Mouse (Mus musculus) heart, embryonic 14.5 days (tissue): ENCODE data around the gene Traf1. TPM values are rescaled to one million over a fixed set of nuclear protein-coding genes. Genes with fewer than 3 reads are reported as not detected.

Experiments used
- ATAC-seq: fragments of 200-750 bp; cut with Nextera tagmentation; 2 replicates; pipeline ENCODE4 v1.8.0; 2017; ENCODE audit warnings: low read depth, moderate TSS enrichment; ENCODE audit not compliant: insufficient number of reproducible peaks, insufficient read depth, low FRiP score
- H3K27ac ChIP-seq, 2 experiments: fragments of 200-500 bp in 1 of 2; fragments of 300-500 bp in 1 of 2; sonication (generic) in 1 of 2; replicated peaks in 1 of 2; 2 replicates each; pipeline ENCODE4 v1.5.1; 2012 to 2014; ENCODE audit warnings: low read depth in 2 of 2, low read length in 2 of 2, control low read depth in 1 of 2, mild to moderate bottlenecking in 1 of 2, mixed read lengths in 1 of 2; ENCODE audit not compliant: control insufficient read depth in 1 of 2, insufficient read depth in 1 of 2
- H3K27me3 ChIP-seq: fragments of 300-500 bp; sonication (generic); 2 replicates; pipeline ENCODE4 v1.6.1; 2014; ENCODE audit warnings: mild to moderate bottlenecking, low read length, control low read depth; ENCODE audit not compliant: control insufficient read depth, insufficient read depth
- H3K36me3 ChIP-seq: fragments of 300-500 bp; sonication (generic); 2 replicates; pipeline ENCODE4 v1.6.1; 2014; ENCODE audit warnings: mild to moderate bottlenecking, control low read depth, low read length, mixed read lengths; ENCODE audit not compliant: control insufficient read depth, insufficient read depth
- H3K4me1 ChIP-seq, 2 experiments: fragments of 200-500 bp in 1 of 2; fragments of 300-500 bp in 1 of 2; sonication (generic) in 1 of 2; 2 replicates each; pipeline ENCODE4 v1.6.1; 2012 to 2014; ENCODE audit warnings: low read length in 2 of 2, control low read depth in 1 of 2, mixed read lengths in 1 of 2; ENCODE audit not compliant: control insufficient read depth in 2 of 2, insufficient read depth in 2 of 2
- H3K4me2 ChIP-seq: fragments of 300-500 bp; sonication (generic); 2 replicates; pipeline ENCODE4 v1.6.1; 2014; ENCODE audit warnings: mild to moderate bottlenecking, low read length
- H3K4me3 ChIP-seq, 2 experiments: fragments of 200-500 bp in 1 of 2; fragments of 300-500 bp in 1 of 2; sonication (generic) in 1 of 2; 2 replicates each; pipeline ENCODE4 v1.5.1; 2012 to 2014; ENCODE audit warnings: low read length in 2 of 2, mild to moderate bottlenecking in 2 of 2, control low read depth in 1 of 2, low read depth in 1 of 2, moderate library complexity in 1 of 2; ENCODE audit not compliant: control insufficient read depth in 1 of 2, insufficient read depth in 1 of 2
- H3K9ac ChIP-seq: fragments of 300-500 bp; sonication (generic); 2 replicates; pipeline ENCODE4 v1.6.1; 2014; ENCODE audit warnings: mild to moderate bottlenecking, low read length
- H3K9me3 ChIP-seq: fragments of 300-500 bp; sonication (generic); 2 replicates; pipeline ENCODE4 v1.6.1; 2016; ENCODE audit warnings: low read length, control low read depth; ENCODE audit not compliant: control insufficient read depth
- WGBS: fragments of 180-500 bp; shearing (Covaris S2); extraction: QIAGEN DNeasy Blood & Tissue Kit; methylation state at CpG from one replicate; pipeline ENCODE4 v1.1.7; 2014; 5-methylcytosine and 5-hydroxymethylcytosine counted together
- polyA plus RNA-seq: library from polyadenylated mRNA; unstranded; fragments of >200 nt; fragmentation: Nextera tagmentation; extraction: Ambion mirVana; gene quantifications from 2 replicates; pipeline ENCODE4 v1.2.1, GENCODE M21; 2014

Traf1 gene
- polyA plus RNA-seq, 1 experiment from 2014 or later, result 2.0 TPM

- Histone ChIP-seq H3K36me3 (no peaks in the 10 kb centered on the region), H3K4me1 (peaks cover 0 to 10% of the 10 kb centered on the region in 2 experiments), H3K27ac (no peak overlapping the region), H3K27me3 (no peaks in the 10 kb centered on the region), H3K4me2 (peak overlapping the region; percentile 3; the same call in 1 of the 2 replicates), H3K9me3 (no peaks in the 10 kb centered on the region), H3K4me3 (no peak overlapping the region), H3K9ac (no peak overlapping the region)
- ATAC-seq, result no peak; the same call in 1 of the 2 replicates
- WGBS, result 42% methylated on average over 9 of the region's 9 CpGs
These were observed 3.7 kb upstream of the Traf1 start for GRCm38 (mm10) chr2:34965293-34965692.

- no peak for ATAC-seq
- Histone ChIP-seq H3K27me3 (no peaks in the 10 kb centered on the region), H3K9ac (no peak overlapping the region), H3K4me3 (no peak overlapping the region), H3K27ac (no peak overlapping the region), H3K9me3 (no peaks in the 10 kb centered on the region), H3K36me3 (no peaks in the 10 kb centered on the region), H3K4me2 (no peak overlapping the region), H3K4me1 (peaks cover 0 to 10% of the 10 kb centered on the region in 2 experiments)
- 80% methylated on average over 9 of the region's 9 CpGs for WGBS
These were observed 3.1 kb upstream of the Traf1 start for GRCm38 (mm10) chr2:34964651-34965050.

DNA sequence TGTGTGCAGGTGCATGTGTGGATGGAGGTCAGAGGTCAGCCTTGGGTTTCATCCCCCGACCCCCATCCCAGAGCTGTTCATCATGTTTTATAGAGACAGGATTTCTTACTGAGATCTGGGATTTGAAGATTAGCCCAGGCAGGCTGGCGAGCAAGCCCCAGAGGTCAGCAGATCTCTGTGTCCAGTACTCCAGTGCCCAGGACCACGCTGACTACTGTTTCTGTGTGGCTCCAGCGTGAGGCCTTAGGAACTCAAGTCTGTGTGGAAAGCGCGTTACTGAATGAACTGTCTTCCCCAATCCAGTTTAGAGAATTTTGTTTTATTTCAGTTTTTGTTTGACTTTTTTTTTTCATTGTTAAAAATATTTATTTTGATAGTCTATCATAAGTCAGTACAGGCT is 2.7 kb upstream of the Traf1 start:
- WGBS, result 91% methylated on average over 6 of the region's 6 CpGs
- H3K27me3 ChIP-seq, result no peaks in the 10 kb centered on the region
- ATAC-seq, result no peak
- no peak overlapping the region for H3K4me2 ChIP-seq
- no peak overlapping the region for H3K9ac ChIP-seq
- H3K4me1 ChIP-seq, result peaks cover 0 to 10% of the 10 kb centered on the region in 2 experiments
- H3K4me3 ChIP-seq, result no peak overlapping the region
- H3K36me3 ChIP-seq, result no peaks in the 10 kb centered on the region
- no peaks in the 10 kb centered on the region for H3K9me3 ChIP-seq
- H3K27ac ChIP-seq, result no peak overlapping the region

GRCm38 (mm10) chr2:34963371-34963956 is 1.9 kb upstream of the Traf1 start:
- 76% methylated on average over 13 of the region's 13 CpGs for WGBS
- peaks cover 0 to 10% of the 10 kb centered on the region in 2 experiments for H3K4me1 ChIP-seq
- H3K27ac ChIP-seq, result no peak overlapping the region
- ATAC-seq, result no peak
- no peaks in the 10 kb centered on the region for H3K27me3 ChIP-seq
- H3K36me3 ChIP-seq, result no peaks in the 10 kb centered on the region
- no peaks in the 10 kb centered on the region for H3K9me3 ChIP-seq
- no peak overlapping the region for H3K4me2 ChIP-seq
- no peak overlapping the region for H3K4me3 ChIP-seq
- H3K9ac ChIP-seq, result no peak overlapping the region

- Histone ChIP-seq H3K9me3 (no peaks in the 10 kb centered on the region), H3K27ac (no peak overlapping the region), H3K4me3 (no peak overlapping the region), H3K4me2 (0 out of 2 replicates have a peak overlapping the region, but pooled peaks have one; percentile 6), H3K27me3 (no peaks in the 10 kb centered on the region), H3K36me3 (no peaks in the 10 kb centered on the region), H3K4me1 (peaks cover 0 to 10% of the 10 kb centered on the region in 2 experiments), H3K9ac (no peak overlapping the region)
- no peak for ATAC-seq
- WGBS, result 67% methylated on average over 9 of the region's 9 CpGs
These were observed 1.3 kb upstream of the Traf1 start for GRCm38 (mm10) chr2:34962893-34963292.

GRCm38 (mm10) chr2:34962211-34962610 is 639 bp upstream of the Traf1 start:
- peaks cover 0 to 10% of the 10 kb centered on the region in 2 experiments for H3K4me1 ChIP-seq
- no peak overlapping the region for H3K9ac ChIP-seq
- H3K27ac ChIP-seq, result no peak overlapping the region
- no peaks in the 10 kb centered on the region for H3K36me3 ChIP-seq
- H3K4me3 ChIP-seq, result no peak overlapping the region
- H3K4me2 ChIP-seq, result no peak overlapping the region
- no peaks in the 10 kb centered on the region for H3K9me3 ChIP-seq
- no peak for ATAC-seq
- WGBS, result 61% methylated on average over 2 of the region's 2 CpGs
- H3K27me3 ChIP-seq, result no peaks in the 10 kb centered on the region

DNA sequence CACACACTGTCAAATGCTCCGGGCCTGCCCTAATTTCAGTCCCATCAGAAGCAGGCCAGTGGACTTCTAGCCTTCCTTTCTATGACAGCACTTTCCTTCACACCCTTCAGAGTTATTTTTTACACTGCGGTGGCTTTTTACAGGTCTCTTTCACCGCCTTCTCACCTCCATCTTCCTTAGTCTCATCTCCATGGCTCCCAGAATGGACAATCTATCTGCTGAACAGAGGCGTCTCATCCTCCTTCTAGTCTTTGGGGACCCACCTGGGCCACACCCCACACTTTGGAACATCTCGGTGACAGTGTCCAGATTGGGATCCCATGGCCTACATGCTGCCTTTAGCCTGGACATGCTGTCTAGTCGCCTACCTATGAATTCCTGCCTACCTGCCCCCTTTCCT is 606 bp downstream of the Traf1 start:
- Histone ChIP-seq H3K9me3 (no peaks in the 10 kb centered on the region), H3K27me3 (no peaks in the 10 kb centered on the region), H3K4me2 (peak overlapping the region; percentile 68), H3K4me1 (peaks cover 0 to 10% of the 10 kb centered on the region in 2 experiments), H3K4me3 (peak overlapping the region; percentile 17 to 28), H3K27ac (no peak overlapping the region), H3K9ac (peak overlapping the region; percentile 65), H3K36me3 (no peaks in the 10 kb centered on the region)
- no peak for ATAC-seq
- 60% methylated on average over 6 of the region's 6 CpGs for WGBS

DNA sequence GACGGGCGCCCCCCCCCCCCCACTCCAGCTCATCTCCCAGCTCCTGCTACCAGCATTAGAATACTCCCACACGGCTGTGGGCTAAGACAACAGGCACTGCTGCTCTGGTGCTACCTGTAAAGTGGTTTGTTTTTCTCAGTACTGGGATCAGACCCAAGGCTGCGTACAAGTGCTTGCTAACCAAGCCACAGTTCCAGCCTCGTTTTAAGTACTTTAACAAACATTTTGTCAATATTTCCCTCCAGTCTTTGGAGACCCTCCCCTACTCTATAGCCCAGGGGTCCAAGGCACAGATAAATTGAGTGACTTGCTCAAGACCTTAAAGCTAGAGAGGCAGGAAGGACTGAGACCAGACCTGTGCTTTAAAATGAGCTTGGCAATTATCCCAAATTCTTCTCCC is 1.1 kb downstream of the Traf1 start:
- H3K27me3 ChIP-seq, result no peaks in the 10 kb centered on the region
- H3K4me1 ChIP-seq, result peaks cover 0 to 10% of the 10 kb centered on the region in 2 experiments
- H3K9me3 ChIP-seq, result no peaks in the 10 kb centered on the region
- no peak overlapping the region for H3K4me2 ChIP-seq
- no peak for ATAC-seq
- H3K36me3 ChIP-seq, result no peaks in the 10 kb centered on the region
- 71% methylated on average over 4 of the region's 5 CpGs for WGBS
- H3K9ac ChIP-seq, result no peak overlapping the region
- H3K27ac ChIP-seq, result no peak overlapping the region
- H3K4me3 ChIP-seq, result no peak overlapping the region
